In the genomic region with DNA sequence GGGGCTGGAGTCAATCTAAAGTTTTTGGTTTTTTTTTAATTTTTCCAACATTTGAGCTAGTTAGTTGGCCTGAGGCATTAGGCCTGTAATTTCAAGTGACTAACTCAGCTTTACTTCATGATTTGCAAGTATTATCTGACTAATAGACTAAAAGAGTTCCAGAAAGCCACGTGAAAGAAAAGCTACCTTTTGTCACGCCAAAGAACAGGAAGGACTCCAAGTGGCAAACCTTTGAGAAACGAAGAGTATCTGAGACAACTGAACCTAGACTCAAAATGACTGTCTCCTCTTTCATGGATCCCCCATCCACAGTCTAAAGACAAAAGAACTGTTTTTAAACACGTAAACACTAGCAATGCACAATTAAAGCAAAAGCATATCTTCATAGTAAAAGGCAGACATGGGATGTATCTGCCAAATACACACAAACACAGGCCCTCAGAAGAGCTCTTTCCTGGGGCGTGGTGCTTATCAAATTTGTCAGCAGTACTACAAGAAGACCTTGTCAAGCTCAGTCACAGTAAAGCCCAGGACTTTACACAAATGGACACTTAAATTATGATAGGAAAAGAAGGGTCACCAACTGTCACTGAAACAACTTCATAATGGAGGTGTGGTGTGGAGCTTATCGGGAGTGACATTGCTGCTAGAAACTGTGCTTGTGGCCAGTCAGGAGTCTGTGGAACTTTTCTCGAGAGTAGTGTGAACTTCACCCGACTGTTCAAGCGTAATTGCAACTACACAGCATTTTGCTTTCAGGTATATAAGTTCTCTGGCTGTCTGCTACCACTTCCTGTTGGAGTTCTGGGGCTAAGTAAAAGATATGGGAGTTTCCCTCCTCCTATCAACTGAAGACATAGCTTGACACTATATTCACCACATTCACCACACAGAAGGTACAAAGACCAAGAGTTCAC, we compare ENCODE assay signal across 9 mouse cellular contexts. TPM values are rescaled to one million over a fixed set of nuclear protein-coding genes. Genes with fewer than 3 reads are reported as not detected.
DNase-seq lines count a peak whose midpoint lies in the region; ATAC-seq and TF ChIP-seq lines count a peak whose summit lies in the region.
"Had no signal": no experiment of that assay in that cellular context is flagged by ENCODE, and none has a peak within 500 bp of the region (broad histone marks: within the 10 kb centered on the region; RNA-seq: fewer than 3 reads in every experiment).

No protein-coding gene starts in this region.

- no peak for TF ChIP-seq CTCF in MEL (IDR thresholded peaks at IDR 0.05 in 2 of 3, conservative IDR thresholded peaks at IDR 0.05 in 1 of 3; ENCODE audit: control insufficient read depth in 1 of 3, insufficient read depth in 1 of 3, low read depth in 2 of 3, low read length in 3 of 3, poor library complexity in 1 of 3, severe bottlenecking in 1 of 3)

- no peaks in the 10 kb centered on the region for H3K36me3 ChIP-seq in intestine, embryonic 16.5 days (ENCODE audit: control insufficient read depth, insufficient read depth, low read length)
- no peaks in the 10 kb centered on the region for H3K36me3 ChIP-seq in intestine, embryonic 15.5 days
- H3K36me3 ChIP-seq in MEL (ENCODE audit: control insufficient read depth in 1 of 2, insufficient read depth in 2 of 2, low read length in 2 of 2) = peaks cover 0 to 57% of the 10 kb centered on the region in 2 experiments; a peak in 2 of 4 replicates
- H3K36me3 ChIP-seq in erythroblast, embryonic 14.5 days (ENCODE audit: control insufficient read depth) = peaks cover 73% of the 10 kb centered on the region

- DNase-seq in MEL (ENCODE audit: low read depth, low spot score) = peak; percentile 82
- peak; percentile 83 for DNase-seq in naive thymus-derived CD4-positive, alpha-beta T cell, adult 2 months (ENCODE audit: low read depth)
- no peak for DNase-seq in left cerebral cortex, postnatal 10 days (ENCODE audit: extremely low spot score in 1 of 2, low spot score in 2 of 2)
- DNase-seq in cerebellum, adult 11 months = no peak
- no peak for DNase-seq in frontal cortex, postnatal 14 days (ENCODE audit: low spot score in 2 of 2)

- TF ChIP-seq RAD21 in MEL (IDR thresholded peaks at IDR 0.05; ENCODE audit: low read depth, low read length) = no peak

- peak overlapping the region; percentile 21; the same call in 1 of the 2 replicates for H3K27ac ChIP-seq in intestine, embryonic 16.5 days (ENCODE audit: low read length)
- H3K27ac ChIP-seq in intestine, embryonic 15.5 days = no peak overlapping the region
- H3K27ac ChIP-seq in MEL (ENCODE audit: control insufficient read depth, low read depth, low read length) = peak overlapping the region; percentile 99

- H3K79me2 ChIP-seq in MEL (ENCODE audit: control insufficient read depth, insufficient read depth, low read length, poor library complexity) = peaks cover 38% of the 10 kb centered on the region

- H3K4me1 ChIP-seq in intestine, embryonic 16.5 days (ENCODE audit: control insufficient read depth, insufficient read depth, low read length) = peaks cover 29% of the 10 kb centered on the region
- H3K4me1 ChIP-seq in intestine, embryonic 15.5 days (replicated peaks) = peaks cover 15% of the 10 kb centered on the region
- H3K4me1 ChIP-seq in MEL (ENCODE audit: control insufficient read depth in 1 of 2, insufficient read depth in 2 of 2, low read length in 2 of 2) = peaks cover 39 to 41% of the 10 kb centered on the region in 2 experiments
- peaks cover 89% of the 10 kb centered on the region for H3K4me1 ChIP-seq in erythroblast, embryonic 14.5 days (ENCODE audit: control insufficient read depth)

- no peaks in the 10 kb centered on the region for H3K27me3 ChIP-seq in intestine, embryonic 16.5 days (replicated peaks; ENCODE audit: control insufficient read depth, insufficient read depth, low read length)
- H3K27me3 ChIP-seq in intestine, embryonic 15.5 days (replicated peaks) = no peaks in the 10 kb centered on the region
- no peaks in the 10 kb centered on the region for H3K27me3 ChIP-seq in MEL (ENCODE audit: control insufficient read depth in 1 of 2, insufficient read depth in 2 of 2, low read length in 2 of 2)
- no peaks in the 10 kb centered on the region for H3K27me3 ChIP-seq in erythroblast, embryonic 14.5 days (ENCODE audit: control insufficient read depth)
- H3K27me3 ChIP-seq: Patski had no signal

- WGBS in intestine, embryonic 16.5 days = 75% methylated on average over 9 of the region's 9 CpGs
- WGBS in intestine, embryonic 15.5 days = 76% methylated on average over 9 of the region's 9 CpGs

- intact Hi-C loops in left cerebral cortex, postnatal 10 days (cut with DNase I) = loop anchor here (10.0 kb wide), 1 partner anchor 51 kb away; no protein-coding TSS in a partner anchor

- no peak overlapping the region for H3K4me3 ChIP-seq in intestine, embryonic 16.5 days (ENCODE audit: low read length)
- no peak overlapping the region for H3K4me3 ChIP-seq in intestine, embryonic 15.5 days (replicated peaks)
- H3K4me3 ChIP-seq in MEL (ENCODE audit: control insufficient read depth in 1 of 2, insufficient read depth in 1 of 2, low read depth in 2 of 2, low read length in 2 of 2) = peak overlapping the region; percentile 39 to 45
- H3K4me3 ChIP-seq in erythroblast, embryonic 14.5 days (replicated peaks) = peak overlapping the region; percentile 91

- peak in 1 of 2 experiments; percentile 32; a peak in 1 of 4 replicates for TF ChIP-seq POLR2A in MEL (IDR thresholded peaks at IDR 0.05; ENCODE audit: control insufficient read depth in 1 of 2, insufficient read depth in 1 of 2, low read depth in 1 of 2, low read length in 2 of 2, poor library complexity in 1 of 2)

- no peak for ATAC-seq in intestine, embryonic 16.5 days
- no peak for ATAC-seq in intestine, embryonic 15.5 days
- ATAC-seq: Patski had no signal

- no peak overlapping the region for H3K4me2 ChIP-seq in intestine, embryonic 16.5 days (ENCODE audit: low read depth, low read length)
- H3K4me2 ChIP-seq in intestine, embryonic 15.5 days (replicated peaks) = no peak overlapping the region

- peak; percentile 57 to 66 for TF ChIP-seq EP300 in MEL (IDR thresholded peaks at IDR 0.05; ENCODE audit: low read depth in 1 of 2, low read length in 2 of 2)

- no peaks in the 10 kb centered on the region for H3K9me3 ChIP-seq in intestine, embryonic 16.5 days (ENCODE audit: control insufficient read depth, low read length)
- no peaks in the 10 kb centered on the region for H3K9me3 ChIP-seq in intestine, embryonic 15.5 days
- no peaks in the 10 kb centered on the region for H3K9me3 ChIP-seq in MEL (replicated peaks; ENCODE audit: insufficient read depth, low read length)
- H3K9me3 ChIP-seq in erythroblast, embryonic 14.5 days (ENCODE audit: control insufficient read depth, low read length) = peaks cover 2% of the 10 kb centered on the region; the same call in 1 of the 2 replicates

- H3K9ac ChIP-seq in intestine, embryonic 16.5 days (ENCODE audit: low read depth, low read length) = no peak overlapping the region
- H3K9ac ChIP-seq in intestine, embryonic 15.5 days = no peak overlapping the region
- peak overlapping the region; percentile 67 for H3K9ac ChIP-seq in MEL (ENCODE audit: control insufficient read depth, low read depth, low read length, poor library complexity, severe bottlenecking)

TF ChIP-seq in MEL, 35 proteins besides CTCF, POLR2A, EP300 and RAD21 (continues in another document):
- TF ChIP-seq GABPA (IDR thresholded peaks at IDR 0.05; ENCODE audit: low read depth, low read length) (no peak), ETS1 (IDR thresholded peaks at IDR 0.05; ENCODE audit: low read depth, low read length) (0 out of 2 replicates have a peak, but pooled peaks have one; percentile 30), USF1 (IDR thresholded peaks at IDR 0.05; ENCODE audit: low read depth, low read length) (0 out of 2 replicates have a peak, but pooled peaks have one; percentile 13), MYB (IDR thresholded peaks at IDR 0.05; ENCODE audit: low read depth, low read length) (no peak; the same call in 1 of the 2 replicates), MYC (IDR thresholded peaks at IDR 0.05; ENCODE audit: low read depth, low read length) (peak; percentile 57), MXI1 (IDR thresholded peaks at IDR 0.05; ENCODE audit: low read depth, low read length) (peak; percentile 63), TAL1 (IDR thresholded peaks at IDR 0.05; ENCODE audit: low read length) (peak; percentile 47), UBTF (IDR thresholded peaks at IDR 0.05; ENCODE audit: borderline replicate concordance, insufficient read depth, low read depth, low read length) (no peak), GATA1 (IDR thresholded peaks at IDR 0.05; ENCODE audit: low read depth, low read length) (peak; percentile 65), MAX (IDR thresholded peaks at IDR 0.05; ENCODE audit: low read length) (peak; percentile 66), TCF12 (IDR thresholded peaks at IDR 0.05; ENCODE audit: low read depth, low read length) (peak; percentile 59; the same call in 1 of the 2 replicates)

RNA-seq across cellular contexts. Expression of a gene that starts 3.4 kb away (rescaled TPM):
- polyA plus RNA-seq in intestine, embryonic 16.5 days (2015; fragmentation: Nextera tagmentation; extraction: Ambion mirVana) = 18.3 and 18.4 TPM in 2 replicates
- 20.5 and 20.6 TPM in 2 replicates for polyA plus RNA-seq in intestine, embryonic 15.5 days (2015; fragmentation: Nextera tagmentation; extraction: Ambion mirVana)
- 15.0 and 16.4 TPM in 2 replicates for total RNA-seq in MEL (2012; rRNA removed)
- 10 to 100 TPM in 1 of 2 experiments, not detected in 1; 16.1 TPM for polyA plus RNA-seq in MEL (2012; ENCODE audit: insufficient read depth in 1 of 2, insufficient read length in 2 of 2, low read depth in 1 of 2, low replicate concordance in 2 of 2, missing spikeins in 1 of 2)
- polyA plus RNA-seq in erythroblast, embryonic 14.5 days (2012) = 0.37 and 0.53 TPM in 2 replicates
- total RNA-seq in left cerebral cortex, postnatal 10 days (2021) = 10 to 100 TPM; 21.8 TPM

RNA-seq across cellular contexts. Expression of a gene that starts 29.8 kb away (rescaled TPM):
- polyA plus RNA-seq in intestine, embryonic 16.5 days (2015; fragmentation: Nextera tagmentation; extraction: Ambion mirVana) = 763 and 818 TPM in 2 replicates
- 830 and 881 TPM in 2 replicates for polyA plus RNA-seq in intestine, embryonic 15.5 days (2015; fragmentation: Nextera tagmentation; extraction: Ambion mirVana)
- 502 and 524 TPM in 2 replicates for total RNA-seq in MEL (2012; rRNA removed)
- polyA plus RNA-seq in MEL (2012; ENCODE audit: insufficient read depth in 1 of 2, insufficient read length in 2 of 2, low read depth in 1 of 2, low replicate concordance in 2 of 2, missing spikeins in 1 of 2) = 100 to 1,000 TPM in 1 of 2 experiments, not detected in 1; 469 TPM
- 10.2 and 12.0 TPM in 2 replicates for polyA plus RNA-seq in erythroblast, embryonic 14.5 days (2012)
- 10 to 100 TPM; 41.6 to 49.4 TPM for total RNA-seq in left cerebral cortex, postnatal 10 days (2021)

RNA-seq across cellular contexts. Expression of a gene that starts 59.2 kb away (rescaled TPM):
- 5.6 and 6.7 TPM in 2 replicates for polyA plus RNA-seq in intestine, embryonic 16.5 days (2015; fragmentation: Nextera tagmentation; extraction: Ambion mirVana)
- polyA plus RNA-seq in intestine, embryonic 15.5 days (2015; fragmentation: Nextera tagmentation; extraction: Ambion mirVana) = 7.2 and 8.2 TPM in 2 replicates
- 27.0 and 28.9 TPM in 2 replicates for total RNA-seq in MEL (2012; rRNA removed)
- polyA plus RNA-seq in MEL (2012; ENCODE audit: insufficient read depth in 1 of 2, insufficient read length in 2 of 2, low read depth in 1 of 2, low replicate concordance in 2 of 2, missing spikeins in 1 of 2) = 100 to 1,000 TPM in 1 of 2 experiments, 10 to 100 TPM in 1; 36.9 to 108 TPM
- 0.16 and 0.20 TPM in 2 replicates for polyA plus RNA-seq in erythroblast, embryonic 14.5 days (2012)
- 10 to 100 TPM; 17.5 to 18.6 TPM for total RNA-seq in left cerebral cortex, postnatal 10 days (2021)

Comparison
In these comparisons a context has a peak if more than half of its experiments do, and no peak if none do; other contexts are left out.
1. H3K4me3 ChIP-seq: peak in MEL (2 of 2) and erythroblast, embryonic 14.5 days (single experiment); none in intestine, embryonic 16.5 days (single experiment) and intestine, embryonic 15.5 days (single experiment).
2. DNase-seq: peak in MEL (single experiment) and naive thymus-derived CD4-positive, alpha-beta T cell, adult 2 months (single experiment); none in left cerebral cortex, postnatal 10 days (0 of 2), cerebellum, adult 11 months (single experiment) and frontal cortex, postnatal 14 days (0 of 2).
3. RNA of a gene that starts 29.8 kb away (polyA plus RNA-seq): 830 to 881 TPM in intestine, embryonic 15.5 days, 763 to 818 TPM in intestine, embryonic 16.5 days and 469 TPM in MEL; 10.2 to 12.0 TPM in erythroblast, embryonic 14.5 days; every median in the first group is over 10 times any median in the second.